Mouse (Mus musculus): ENCODE data around the gene Pam16. TPM values are rescaled to one million over a fixed set of nuclear protein-coding genes. Genes with fewer than 3 reads are reported as not detected.

The Pam16 gene
- polyA plus RNA-seq, 1 experiment from 2014 or later: 193 TPM

DNA sequence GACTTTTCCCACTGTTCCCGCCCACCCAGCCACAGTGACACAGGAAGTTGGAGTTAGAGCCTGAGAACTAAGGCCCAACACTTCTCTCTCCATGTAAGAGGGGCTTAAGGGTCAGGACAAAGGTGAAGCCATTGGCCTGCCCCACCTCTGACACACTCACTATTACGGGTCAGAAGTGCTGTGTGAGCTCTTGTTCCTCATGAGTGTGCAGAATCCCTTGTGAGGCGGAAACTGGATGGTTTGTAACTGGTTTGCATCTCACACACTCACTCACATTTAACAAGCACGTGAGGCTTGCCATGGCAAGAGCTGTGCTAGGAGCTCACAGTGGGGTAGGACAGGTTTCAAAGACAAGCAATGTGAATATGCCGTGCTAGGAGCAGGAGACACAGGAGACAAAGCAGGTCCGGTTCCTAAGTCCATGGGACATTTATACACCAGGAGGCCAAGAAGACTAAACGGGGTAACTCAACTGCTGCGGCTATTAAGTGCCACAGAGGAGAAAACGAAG is 31.8 kb upstream of the Pam16 start:
- Histone ChIP-seq H3K9ac (no peak overlapping the region), H3K36me3 (replicated peaks; ENCODE audit: control insufficient read depth, insufficient read depth) (peaks cover 48% of the 10 kb centered on the region), H3K4me2 (replicated peaks) (no peak overlapping the region), H3K27ac (no peak overlapping the region), H3K4me1 (replicated peaks; ENCODE audit: control insufficient read depth, insufficient read depth, low read length) (0 out of 2 replicates have a peak, but pooled peaks cover 8% of the 10 kb centered on the region), H3K4me3 (replicated peaks; ENCODE audit: low read length) (no peak overlapping the region), H3K9me3 (ENCODE audit: control insufficient read depth, low read length) (no peaks in the 10 kb centered on the region), H3K27me3 (ENCODE audit: control insufficient read depth, insufficient read depth, low read length) (no peaks in the 10 kb centered on the region)
- ATAC-seq (ENCODE audit: low FRiP score) (no peak), DNase-seq (ENCODE audit: low spot score) (no peak)
- WGBS: 78% methylated on average over 9 of the region's 9 CpGs

DNA sequence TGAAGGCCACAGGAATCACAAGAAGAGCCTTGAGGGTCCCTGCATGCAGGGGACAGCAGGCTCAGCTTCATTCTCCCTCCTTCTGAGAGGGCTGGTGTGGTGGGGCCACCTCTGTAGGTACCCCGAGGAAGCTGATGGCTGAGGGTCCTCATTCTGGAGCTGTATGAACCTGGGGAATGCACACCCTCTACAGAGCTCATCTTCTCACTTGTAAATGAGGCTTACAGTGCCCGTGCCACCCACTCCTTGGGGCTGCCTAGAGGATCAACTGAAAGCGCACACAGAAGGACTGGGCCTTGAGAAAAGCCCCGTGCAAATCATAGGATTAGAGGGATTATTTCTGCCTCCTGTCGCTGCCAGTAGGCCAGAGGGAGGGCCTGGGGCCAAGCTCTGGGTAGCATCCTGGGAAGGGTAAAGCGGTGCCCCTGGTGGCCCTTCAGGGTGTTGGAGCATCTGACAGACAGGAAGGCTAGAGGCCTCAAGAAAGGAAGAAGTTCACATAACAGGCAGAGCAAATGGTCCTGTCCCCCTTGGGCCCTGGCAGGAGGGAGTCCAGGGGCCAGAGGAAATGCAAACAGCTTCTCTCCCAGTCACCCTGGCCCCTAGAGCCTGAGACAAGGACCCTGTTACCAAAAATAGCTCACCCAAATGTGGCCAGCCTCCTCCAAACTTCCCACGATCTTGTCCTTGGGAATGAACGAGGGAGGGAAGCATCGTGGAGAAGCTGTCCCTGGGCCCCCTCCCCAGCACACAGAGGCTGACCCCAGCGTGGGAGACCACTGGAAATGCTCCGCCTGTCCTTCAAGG is 31.2 kb upstream of the Pam16 start:
- Histone ChIP-seq H3K36me3 (replicated peaks; ENCODE audit: control insufficient read depth, insufficient read depth) (peaks cover 48% of the 10 kb centered on the region), H3K27me3 (ENCODE audit: control insufficient read depth, insufficient read depth, low read length) (no peaks in the 10 kb centered on the region), H3K9ac (no peak overlapping the region), H3K27ac (no peak overlapping the region), H3K9me3 (ENCODE audit: control insufficient read depth, low read length) (no peaks in the 10 kb centered on the region), H3K4me1 (replicated peaks; ENCODE audit: control insufficient read depth, insufficient read depth, low read length) (0 out of 2 replicates have a peak, but pooled peaks cover 8% of the 10 kb centered on the region), H3K4me2 (replicated peaks) (no peak overlapping the region), H3K4me3 (replicated peaks; ENCODE audit: low read length) (no peak overlapping the region)
- DNase-seq (ENCODE audit: low spot score) (no peak), ATAC-seq (ENCODE audit: low FRiP score) (no peak)
- 52% methylated on average over 11 of the region's 11 CpGs for WGBS

DNA sequence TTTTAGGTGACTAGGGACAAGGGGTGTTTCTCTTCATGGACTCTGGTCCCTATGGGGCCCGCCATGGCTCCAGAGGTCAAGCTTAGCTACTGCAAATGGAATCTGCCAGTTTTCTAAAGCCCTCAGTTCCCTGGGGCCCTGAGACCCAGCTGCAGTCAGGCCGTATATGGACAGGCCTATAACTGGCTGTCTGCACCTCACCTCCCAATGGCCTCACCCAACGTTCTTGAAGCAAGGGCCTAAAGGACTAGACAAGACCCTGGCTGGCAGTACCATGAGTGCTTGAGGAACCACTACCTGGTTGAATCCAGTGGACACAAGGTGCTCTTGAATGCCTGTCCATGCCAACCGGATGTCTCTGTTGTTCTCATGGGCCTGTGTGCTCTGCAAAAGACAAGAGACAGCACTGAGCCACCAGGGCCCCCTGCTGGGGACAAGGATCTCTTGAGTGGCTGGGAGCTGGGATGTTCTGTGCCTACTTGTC is 30.5 kb upstream of the Pam16 start:
- no peak overlapping the region for H3K4me2 ChIP-seq (replicated peaks)
- peaks cover 48% of the 10 kb centered on the region for H3K36me3 ChIP-seq (replicated peaks; ENCODE audit: control insufficient read depth, insufficient read depth)
- H3K27ac ChIP-seq: no peak overlapping the region
- H3K9ac ChIP-seq: no peak overlapping the region
- H3K27me3 ChIP-seq (ENCODE audit: control insufficient read depth, insufficient read depth, low read length): no peaks in the 10 kb centered on the region
- H3K9me3 ChIP-seq (ENCODE audit: control insufficient read depth, low read length): no peaks in the 10 kb centered on the region
- DNase-seq (ENCODE audit: low spot score) (no peak), ATAC-seq (ENCODE audit: low FRiP score) (no peak)
- 0 out of 2 replicates have a peak, but pooled peaks cover 8% of the 10 kb centered on the region for H3K4me1 ChIP-seq (replicated peaks; ENCODE audit: control insufficient read depth, insufficient read depth, low read length)
- WGBS: 71% methylated on average over 4 of the region's 4 CpGs
- H3K4me3 ChIP-seq (replicated peaks; ENCODE audit: low read length): no peak overlapping the region

DNA sequence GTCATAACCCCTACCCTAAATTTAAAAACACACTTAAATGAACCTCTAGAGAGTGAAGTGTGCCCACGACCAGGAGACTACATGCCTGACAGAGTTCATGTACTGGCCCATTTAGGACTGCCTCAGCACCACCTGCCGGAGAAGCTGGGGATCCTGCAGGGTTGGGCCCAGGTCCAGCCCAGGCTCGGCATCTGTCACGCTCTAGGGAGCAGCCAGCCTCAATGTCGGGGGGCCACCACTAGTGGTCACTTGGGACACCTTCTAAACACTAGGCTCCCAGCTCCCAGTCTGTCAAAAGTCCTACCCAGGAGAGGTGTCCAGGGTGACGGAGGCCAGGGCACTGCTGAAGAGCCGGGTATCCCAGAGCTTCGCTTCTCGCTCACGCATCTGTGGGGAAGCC is 29.9 kb upstream of the Pam16 start:
- no peak overlapping the region for H3K4me3 ChIP-seq (replicated peaks; ENCODE audit: low read length)
- no peak overlapping the region for H3K9ac ChIP-seq
- no peak overlapping the region for H3K4me2 ChIP-seq (replicated peaks)
- no peak for ATAC-seq (ENCODE audit: low FRiP score)
- WGBS: 81% methylated on average over 10 of the region's 10 CpGs
- H3K9me3 ChIP-seq (ENCODE audit: control insufficient read depth, low read length): no peaks in the 10 kb centered on the region
- no peak for DNase-seq (ENCODE audit: low spot score)
- no peaks in the 10 kb centered on the region for H3K27me3 ChIP-seq (ENCODE audit: control insufficient read depth, insufficient read depth, low read length)
- H3K36me3 ChIP-seq (replicated peaks; ENCODE audit: control insufficient read depth, insufficient read depth): peaks cover 53% of the 10 kb centered on the region
- 0 out of 2 replicates have a peak, but pooled peaks cover 8% of the 10 kb centered on the region for H3K4me1 ChIP-seq (replicated peaks; ENCODE audit: control insufficient read depth, insufficient read depth, low read length)
- H3K27ac ChIP-seq: no peak overlapping the region

DNA sequence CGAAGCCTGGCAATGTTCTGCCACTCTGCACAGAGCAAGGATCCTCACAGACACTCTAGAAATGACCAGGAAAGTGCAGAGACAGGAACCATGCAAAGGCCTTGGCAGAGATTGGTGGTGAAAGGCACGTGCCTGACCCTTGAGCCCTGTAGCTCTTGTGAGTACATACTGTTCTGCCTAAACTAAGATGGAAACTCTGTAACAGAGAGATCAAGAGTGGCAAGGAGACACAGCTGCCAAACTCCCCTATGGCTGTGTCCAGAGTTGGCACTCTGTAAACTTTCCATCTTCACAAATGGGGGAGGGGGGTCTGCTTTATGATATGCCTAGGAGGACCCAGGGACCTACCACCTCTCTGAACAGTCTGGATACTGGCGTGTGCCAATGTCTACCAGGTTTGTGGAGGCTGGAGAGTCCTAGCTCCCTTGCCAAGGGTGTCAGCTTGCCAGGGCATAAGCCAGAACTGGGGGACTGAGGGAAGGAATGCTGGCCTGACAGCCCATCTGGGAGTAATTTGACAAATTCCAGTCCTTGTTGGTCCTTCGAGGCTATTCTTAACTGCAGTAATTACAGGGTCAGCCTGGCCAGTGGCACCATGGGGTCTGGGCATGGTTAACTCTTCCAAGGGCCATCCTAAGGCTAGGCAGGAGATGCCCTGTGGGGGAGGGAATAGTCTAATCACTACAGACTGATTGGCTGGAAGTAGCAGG is 28.1 kb upstream of the Pam16 start:
- Histone ChIP-seq H3K4me2 (replicated peaks) (no peak overlapping the region), H3K36me3 (replicated peaks; ENCODE audit: control insufficient read depth, insufficient read depth) (peaks cover 60% of the 10 kb centered on the region), H3K9me3 (ENCODE audit: control insufficient read depth, low read length) (no peaks in the 10 kb centered on the region), H3K27ac (no peak overlapping the region), H3K4me3 (replicated peaks; ENCODE audit: low read length) (no peak overlapping the region), H3K9ac (no peak overlapping the region), H3K27me3 (ENCODE audit: control insufficient read depth, insufficient read depth, low read length) (no peaks in the 10 kb centered on the region), H3K4me1 (replicated peaks; ENCODE audit: control insufficient read depth, insufficient read depth, low read length) (no peaks in the 10 kb centered on the region)
- ATAC-seq (ENCODE audit: low FRiP score) (no peak), DNase-seq (ENCODE audit: low spot score) (no peak)
- 86% methylated on average over 4 of the region's 4 CpGs for WGBS

DNA sequence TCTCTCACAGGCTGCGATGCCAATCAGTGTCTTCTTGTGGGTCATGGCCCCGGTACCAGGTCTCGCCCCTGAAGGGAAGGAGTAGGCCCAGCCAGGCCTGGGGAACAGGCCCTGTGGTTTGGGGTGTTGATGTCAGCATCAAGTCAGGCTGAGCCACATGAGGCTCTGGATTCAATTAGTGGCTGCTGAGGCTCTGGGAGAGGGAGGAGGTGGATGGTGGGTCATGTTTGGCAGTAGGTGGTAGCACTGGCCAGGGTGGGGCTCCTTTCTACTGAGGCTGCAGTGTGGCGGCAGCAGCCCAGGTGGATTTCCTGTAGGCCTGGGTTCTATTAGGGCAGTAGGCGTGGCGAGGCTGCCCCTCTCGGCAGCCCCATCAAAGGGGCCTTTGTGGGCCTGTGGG is 26.8 kb upstream of the Pam16 start:
- Histone ChIP-seq H3K4me2 (replicated peaks) (no peak overlapping the region), H3K27ac (no peak overlapping the region), H3K27me3 (ENCODE audit: control insufficient read depth, insufficient read depth, low read length) (no peaks in the 10 kb centered on the region), H3K9ac (no peak overlapping the region), H3K9me3 (ENCODE audit: control insufficient read depth, low read length) (no peaks in the 10 kb centered on the region), H3K4me3 (replicated peaks; ENCODE audit: low read length) (no peak overlapping the region), H3K36me3 (replicated peaks; ENCODE audit: control insufficient read depth, insufficient read depth) (peaks cover 59% of the 10 kb centered on the region), H3K4me1 (replicated peaks; ENCODE audit: control insufficient read depth, insufficient read depth, low read length) (no peaks in the 10 kb centered on the region)
- 75% methylated on average over 7 of the region's 7 CpGs for WGBS
- ATAC-seq (ENCODE audit: low FRiP score): no peak
- no peak for DNase-seq (ENCODE audit: low spot score)

DNA sequence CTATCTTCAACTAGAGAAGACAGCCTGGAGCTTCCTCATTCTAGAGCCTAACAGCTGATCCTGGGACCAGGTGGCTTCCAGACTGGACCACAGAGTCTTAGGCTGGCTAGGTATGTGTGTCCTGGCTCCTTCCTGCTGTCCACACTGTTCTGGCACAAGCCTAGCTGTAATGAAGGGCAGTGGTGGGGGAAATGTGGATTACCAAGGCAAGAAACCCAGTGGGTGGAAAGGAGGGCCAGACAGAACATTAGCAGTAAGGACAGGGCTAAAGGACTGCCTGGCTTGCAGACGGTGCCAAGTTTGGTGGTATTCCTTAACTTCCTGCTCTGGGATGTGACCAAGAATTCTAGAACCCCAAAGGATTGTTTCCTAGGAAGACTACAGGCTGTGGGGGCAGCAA is 26.3 kb upstream of the Pam16 start:
- no peaks in the 10 kb centered on the region for H3K27me3 ChIP-seq (ENCODE audit: control insufficient read depth, insufficient read depth, low read length)
- H3K4me2 ChIP-seq (replicated peaks): no peak overlapping the region
- DNase-seq (ENCODE audit: low spot score) (no peak), ATAC-seq (ENCODE audit: low FRiP score) (no peak)
- peaks cover 55% of the 10 kb centered on the region; the same call in 1 of the 2 replicates for H3K36me3 ChIP-seq (replicated peaks; ENCODE audit: control insufficient read depth, insufficient read depth)
- 92% methylated on average over 1 of the region's 1 CpGs for WGBS
- no peak overlapping the region for H3K27ac ChIP-seq
- no peak overlapping the region for H3K4me3 ChIP-seq (replicated peaks; ENCODE audit: low read length)
- no peaks in the 10 kb centered on the region for H3K4me1 ChIP-seq (replicated peaks; ENCODE audit: control insufficient read depth, insufficient read depth, low read length)
- H3K9ac ChIP-seq: no peak overlapping the region
- H3K9me3 ChIP-seq (ENCODE audit: control insufficient read depth, low read length): no peaks in the 10 kb centered on the region

DNA sequence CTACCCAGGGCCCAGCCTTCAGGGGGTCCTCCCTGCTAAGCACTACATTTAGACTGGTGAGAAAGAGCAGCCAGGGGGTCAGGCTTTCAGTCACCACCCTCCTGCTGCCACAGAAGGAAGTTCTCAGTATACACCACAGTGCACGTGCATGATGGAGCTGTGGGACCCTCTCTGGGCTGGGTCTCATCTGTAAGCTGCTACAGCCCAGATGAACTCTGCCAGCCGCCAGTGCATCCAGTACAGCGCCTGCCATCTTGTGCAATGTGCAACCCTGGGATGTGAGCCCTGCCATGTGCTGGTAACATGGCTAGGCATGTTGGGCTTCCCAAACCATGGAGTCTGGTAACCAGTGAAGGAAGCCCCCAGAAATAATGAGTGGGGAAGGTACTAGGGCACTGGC is 25.4 kb upstream of the Pam16 start:
- 94% methylated on average over 3 of the region's 3 CpGs for WGBS
- no peaks in the 10 kb centered on the region for H3K9me3 ChIP-seq (ENCODE audit: control insufficient read depth, low read length)
- no peak overlapping the region for H3K4me3 ChIP-seq (replicated peaks; ENCODE audit: low read length)
- peaks cover 50% of the 10 kb centered on the region; the same call in 1 of the 2 replicates for H3K36me3 ChIP-seq (replicated peaks; ENCODE audit: control insufficient read depth, insufficient read depth)
- no peak for DNase-seq (ENCODE audit: low spot score)
- H3K27me3 ChIP-seq (ENCODE audit: control insufficient read depth, insufficient read depth, low read length): no peaks in the 10 kb centered on the region
- no peak overlapping the region for H3K27ac ChIP-seq
- no peak overlapping the region for H3K4me2 ChIP-seq (replicated peaks)
- no peak overlapping the region for H3K9ac ChIP-seq
- ATAC-seq (ENCODE audit: low FRiP score): no peak
- no peaks in the 10 kb centered on the region for H3K4me1 ChIP-seq (replicated peaks; ENCODE audit: control insufficient read depth, insufficient read depth, low read length)

DNA sequence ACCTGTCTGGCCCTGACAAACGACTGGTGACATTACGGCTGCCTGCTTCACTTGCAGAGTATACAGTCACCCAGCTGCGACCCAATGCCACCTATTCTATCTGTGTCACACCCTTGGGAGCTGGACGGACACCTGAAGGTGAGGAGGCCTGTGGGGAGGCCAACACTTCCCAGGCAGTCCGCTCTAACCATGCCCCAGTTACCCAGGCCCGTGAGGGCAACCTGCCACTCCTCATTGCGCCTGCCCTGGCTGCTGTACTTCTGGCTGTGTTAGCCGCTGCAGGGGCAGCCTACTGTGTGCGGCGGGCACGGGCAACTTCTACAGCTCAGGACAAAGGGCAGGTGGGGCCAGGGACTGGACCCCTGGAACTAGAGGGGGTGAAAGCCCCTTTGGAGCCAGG is 24.9 kb upstream of the Pam16 start:
- H3K9ac ChIP-seq: no peak overlapping the region
- no peaks in the 10 kb centered on the region for H3K9me3 ChIP-seq (ENCODE audit: control insufficient read depth, low read length)
- H3K4me1 ChIP-seq (replicated peaks; ENCODE audit: control insufficient read depth, insufficient read depth, low read length): peaks cover under 1% of the 10 kb centered on the region; the same call in 1 of the 2 replicates
- no peak overlapping the region for H3K4me3 ChIP-seq (replicated peaks; ENCODE audit: low read length)
- H3K27me3 ChIP-seq (ENCODE audit: control insufficient read depth, insufficient read depth, low read length): no peaks in the 10 kb centered on the region
- peaks cover 45% of the 10 kb centered on the region; the same call in 1 of the 2 replicates for H3K36me3 ChIP-seq (replicated peaks; ENCODE audit: control insufficient read depth, insufficient read depth)
- DNase-seq (ENCODE audit: low spot score) (no peak), ATAC-seq (ENCODE audit: low FRiP score) (no peak)
- no peak overlapping the region for H3K27ac ChIP-seq
- WGBS: 93% methylated on average over 11 of the region's 11 CpGs
- no peak overlapping the region for H3K4me2 ChIP-seq (replicated peaks)

Measured in hindbrain, embryonic 14.5 days (tissue).